Mouse (Mus musculus) regulatory T cell (primary cell): ENCODE data around the gene Hydin.
"Not testable (repeated sequence)": the region's sequence is repeated elsewhere in the genome, so short reads cannot be mapped to it uniquely, and the experiment has no call there.

Experiments
- in situ Hi-C: fragments of 300-600 bp; cut with MboI, MseI; formaldehyde crosslinking; loops from one replicate; pipeline ENCODE4 v1.15.1; 2025; ENCODE audit warnings: high pct_unique_total_duplicates

Gene Hydin

DNA sequence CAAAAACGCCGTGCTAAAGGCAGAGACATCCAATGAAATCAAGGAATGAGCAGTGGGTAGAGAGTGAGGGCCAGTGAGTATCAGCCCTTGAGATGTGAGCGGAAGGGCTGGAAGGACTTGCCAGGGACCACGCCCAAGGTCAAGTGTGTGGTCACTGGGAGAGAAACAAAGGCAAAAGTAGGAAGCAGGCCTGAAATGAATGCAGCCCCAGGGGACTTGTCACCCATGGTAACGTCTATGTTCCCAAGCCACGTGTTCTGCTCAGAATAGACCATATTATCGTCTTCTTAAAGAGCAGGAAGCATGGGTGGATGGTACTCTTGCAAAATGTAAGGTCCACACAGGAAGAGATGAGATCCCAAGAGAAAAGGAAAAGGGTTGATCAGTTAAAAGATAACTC is 253.0 kb downstream of the Hydin start:
- in situ Hi-C loops, result no loop called here

GRCm38 (mm10) chr8:110521851-110522250 is 255.1 kb downstream of the Hydin start:
- in situ Hi-C loops, result no loop called here

- in situ Hi-C loops, result not testable (repeated sequence)
Measured at GRCm38 (mm10) chr8:110522495-110522894, 255.7 kb downstream of the Hydin start.

- in situ Hi-C loops, result no loop called here
Measured at GRCm38 (mm10) chr8:110522985-110523384, 256.2 kb downstream of the Hydin start.

DNA sequence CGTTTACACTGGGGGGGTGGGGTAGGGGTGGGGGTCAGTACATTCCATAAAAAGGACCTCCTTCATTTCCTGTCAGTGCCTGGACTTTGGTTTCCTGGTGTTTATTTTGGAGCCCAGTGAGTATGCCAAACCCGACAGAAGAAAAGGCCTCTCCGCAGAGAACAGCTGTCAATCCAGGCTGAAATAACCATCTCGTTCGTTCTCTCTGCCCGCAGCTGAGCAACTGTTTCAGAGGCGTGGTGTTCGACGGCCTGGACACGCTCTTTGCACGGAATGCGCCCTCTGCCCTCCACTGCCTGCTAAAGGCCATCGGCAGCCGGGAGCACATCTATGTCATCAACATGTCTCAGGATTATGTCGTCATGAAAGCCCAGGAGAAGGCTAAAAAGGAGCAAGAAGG is 258.5 kb downstream of the Hydin start:
- in situ Hi-C loops, result no loop called here

DNA sequence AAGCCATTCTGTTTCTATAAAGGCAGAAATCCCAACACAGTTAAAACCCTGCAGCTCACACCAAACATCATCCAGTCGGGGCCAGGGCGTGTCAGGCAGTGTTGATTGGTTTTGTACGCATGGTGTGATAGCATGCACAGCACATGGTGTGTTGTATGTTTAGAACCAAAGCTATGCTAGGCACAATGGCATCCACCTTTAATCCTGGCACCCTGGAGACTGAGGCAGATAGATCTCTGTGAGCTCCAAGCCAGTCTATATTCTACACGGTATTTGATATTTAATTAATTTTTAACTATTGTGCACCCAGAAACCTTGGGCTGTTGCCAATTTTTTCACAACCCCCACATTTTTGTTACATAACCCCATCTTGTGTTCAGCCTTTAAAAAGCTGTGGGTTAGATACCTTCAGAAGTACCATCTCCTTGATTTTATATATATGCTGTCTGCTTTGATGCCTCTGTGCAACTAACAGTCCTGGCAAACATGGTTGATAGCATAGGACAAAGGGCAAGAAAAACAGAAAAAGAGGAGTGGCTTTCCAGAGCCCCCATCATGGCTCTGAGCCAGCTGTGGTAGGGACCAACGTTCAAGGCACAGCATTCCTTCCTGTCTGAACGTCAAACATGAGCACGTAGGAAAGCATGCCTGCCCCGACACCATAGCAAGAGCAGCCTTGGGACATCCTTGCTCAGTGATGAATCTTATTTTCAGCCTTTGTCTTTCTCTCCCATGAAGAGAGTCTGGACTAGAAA is 263.4 kb downstream of the Hydin start:
- in situ Hi-C loops, result no loop called here

DNA sequence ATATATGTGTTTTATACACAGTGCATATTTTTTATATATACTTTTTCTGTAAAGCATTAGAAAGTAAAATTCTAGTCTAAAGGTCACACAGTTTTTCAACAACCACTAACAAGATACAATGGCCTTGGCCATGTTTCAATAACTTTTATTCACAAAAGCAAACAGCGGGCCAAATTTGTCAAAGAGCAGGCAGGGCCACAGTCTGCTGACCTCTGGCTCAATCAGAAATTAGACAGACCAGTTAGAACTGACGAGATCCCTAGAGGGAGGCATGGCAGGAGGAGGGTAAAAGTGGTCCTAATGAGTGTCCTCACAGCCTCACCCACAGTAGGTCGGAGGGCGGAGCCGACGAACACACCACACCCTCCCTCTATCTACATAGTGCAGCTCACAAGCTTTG is 267.0 kb downstream of the Hydin start:
- in situ Hi-C loops, result no loop called here

DNA sequence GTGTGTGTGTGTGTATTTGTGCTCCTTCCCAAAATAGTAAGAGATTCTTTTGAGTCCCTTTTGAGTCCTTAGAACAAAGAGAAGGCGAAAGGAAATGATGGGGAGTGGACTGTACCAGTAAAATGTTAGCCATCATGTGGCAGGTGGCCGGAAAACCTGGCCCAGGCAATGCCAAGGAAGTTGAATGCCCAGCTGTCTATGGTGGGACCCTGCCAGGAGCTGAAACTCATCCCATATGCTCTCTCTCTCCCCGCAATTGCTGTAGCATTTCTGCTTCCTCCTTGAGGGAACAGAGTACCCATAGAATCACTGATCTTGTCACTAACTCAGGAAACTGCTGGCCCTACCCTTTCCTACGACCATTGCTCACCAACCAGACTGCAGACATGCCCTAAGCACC is 271.1 kb downstream of the Hydin start:
- in situ Hi-C loops, result no loop called here

GRCm38 (mm10) chr8:110550343-110550742 is 283.6 kb downstream of the Hydin start:
- in situ Hi-C loops, result no loop called here

GRCm38 (mm10) chr8:110552111-110552510 is 285.3 kb downstream of the Hydin start:
- in situ Hi-C loops, result not testable (repeated sequence)

DNA sequence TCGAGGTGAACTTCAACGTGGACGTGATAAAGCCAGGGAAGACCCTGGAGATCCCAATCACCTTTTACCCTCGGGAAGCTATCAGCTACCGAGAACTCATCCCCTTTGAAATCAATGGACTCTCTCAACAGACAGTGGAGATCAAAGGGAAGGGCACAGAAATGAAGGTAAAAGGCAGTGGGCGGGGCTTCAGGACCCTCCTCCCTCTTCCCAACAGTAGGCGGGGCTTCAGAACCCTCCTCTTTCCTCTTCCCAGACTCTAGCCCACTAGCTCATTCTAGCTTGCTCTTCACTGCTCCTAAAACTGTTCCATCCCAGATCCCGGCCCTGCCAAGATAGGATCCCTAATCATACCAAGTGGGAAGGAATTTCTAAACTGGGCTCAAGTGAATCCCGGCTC is 325.9 kb downstream of the Hydin start:
- in situ Hi-C loops, result no loop called here

- in situ Hi-C loops, result no loop called here
Measured at GRCm38 (mm10) chr8:110594164-110594563, 327.4 kb downstream of the Hydin start.

GRCm38 (mm10) chr8:110604556-110604955 is 337.8 kb downstream of the Hydin start:
- in situ Hi-C loops, result loop anchor here (25.0 kb wide), 1 partner anchor 1042 kb away; the partner anchor contains the start of genes Dhx38 and Txnl4b

- in situ Hi-C loops, result loop anchor here (25.0 kb wide), 1 partner anchor 1043 kb away; the partner anchor contains the start of genes Dhx38 and Txnl4b
Measured at GRCm38 (mm10) chr8:110605401-110606015, 338.7 kb downstream of the Hydin start.

GRCm38 (mm10) chr8:110615730-110616129 is 349.0 kb downstream of the Hydin start:
- in situ Hi-C loops, result loop anchor here (25.0 kb wide), 1 partner anchor 1053 kb away; the partner anchor contains the start of genes Dhx38 and Txnl4b

DNA sequence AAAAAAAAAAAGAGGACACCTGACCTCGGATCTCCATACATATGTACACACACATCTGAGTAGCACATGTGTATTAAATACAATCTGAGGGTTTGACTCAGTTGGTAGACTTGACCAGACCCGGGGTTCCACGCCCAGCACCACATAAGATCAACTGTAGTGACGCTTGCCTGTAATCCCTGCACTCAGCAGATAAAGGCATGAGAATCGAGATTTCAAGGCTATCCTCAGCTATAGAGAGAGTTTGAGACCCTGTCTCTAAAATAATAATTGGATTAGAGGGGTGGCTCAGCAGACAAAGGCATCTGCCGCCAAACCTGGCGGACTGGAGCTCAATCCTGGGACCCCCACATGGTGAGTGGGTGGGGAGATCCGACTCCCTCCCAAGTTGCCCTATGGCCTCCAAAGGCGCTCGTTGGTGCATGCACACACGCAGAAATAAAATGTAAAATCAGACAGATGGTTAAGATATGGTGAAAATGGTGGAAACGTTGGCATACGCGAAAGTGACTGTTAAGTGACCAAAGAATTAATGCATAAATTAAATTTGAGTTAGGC is 351.1 kb downstream of the Hydin start:
- in situ Hi-C loops, result loop anchor here (25.0 kb wide), 1 partner anchor 1056 kb away; the partner anchor contains the start of genes Dhx38 and Txnl4b

- in situ Hi-C loops, result loop anchor here (25.0 kb wide), 1 partner anchor 1056 kb away; the partner anchor contains the start of genes Dhx38 and Txnl4b
Measured at GRCm38 (mm10) chr8:110618391-110619207, 351.8 kb downstream of the Hydin start, which contains the start of gene Vac14. Gene Vac14, plus strand, starts transcription at chr8:110618585.

- in situ Hi-C loops, result loop anchor here (25.0 kb wide), 1 partner anchor 1057 kb away; the partner anchor contains the start of genes Dhx38 and Txnl4b
Measured at GRCm38 (mm10) chr8:110619208-110619574, 352.4 kb downstream of the Hydin start.

DNA sequence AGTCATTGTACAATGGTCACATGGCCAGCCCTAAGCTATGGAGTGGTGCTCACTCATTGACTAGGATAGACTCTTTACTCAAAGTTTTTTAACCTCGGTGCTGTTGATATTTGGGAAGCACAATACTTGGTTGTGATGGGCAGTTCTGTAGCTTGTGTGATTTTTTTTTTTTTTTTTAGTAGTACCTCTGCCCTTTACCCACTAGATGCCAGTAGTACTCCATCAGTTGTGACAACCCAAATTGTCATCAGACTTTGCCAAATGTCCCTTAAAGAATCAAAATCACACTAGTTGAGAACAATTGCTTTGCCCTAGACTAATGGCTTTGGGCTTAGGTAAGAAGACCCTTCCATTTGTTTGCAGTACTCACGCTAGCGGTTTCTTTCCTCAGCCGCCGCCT is 353.1 kb downstream of the Hydin start:
- in situ Hi-C loops, result loop anchor here (25.0 kb wide), 1 partner anchor 1058 kb away; the partner anchor contains the start of genes Dhx38 and Txnl4b

GRCm38 (mm10) chr8:110626431-110626830 is 359.7 kb downstream of the Hydin start:
- in situ Hi-C loops, result loop anchor here (25.0 kb wide), 1 partner anchor 461 kb away; the partner anchor contains the start of genes Clec18a and Pdpr
